Mouse (Mus musculus) left cerebral cortex, adult 18-20 months (tissue): Measurements from ENCODE around the gene Sash1. TPM values are rescaled to one million over a fixed set of nuclear protein-coding genes. Genes with fewer than 3 reads are reported as not detected.

Experiments
- DNase-seq, 2 experiments: peaks; one replicate each; pipeline ENCODE4 v3.0.0; 2021 to 2022; ENCODE audit warnings: low spot score in 2 of 2, mixed read lengths in 1 of 2
- total RNA-seq, 2 experiments: library from RNA; stranded (reverse); gene quantifications; 2 replicates each; pipeline ENCODE4 v1.2.3; 2021

Gene Sash1
- total RNA-seq, 2 experiments from 2014 or later = 44.3 to 53.6 TPM

DNA sequence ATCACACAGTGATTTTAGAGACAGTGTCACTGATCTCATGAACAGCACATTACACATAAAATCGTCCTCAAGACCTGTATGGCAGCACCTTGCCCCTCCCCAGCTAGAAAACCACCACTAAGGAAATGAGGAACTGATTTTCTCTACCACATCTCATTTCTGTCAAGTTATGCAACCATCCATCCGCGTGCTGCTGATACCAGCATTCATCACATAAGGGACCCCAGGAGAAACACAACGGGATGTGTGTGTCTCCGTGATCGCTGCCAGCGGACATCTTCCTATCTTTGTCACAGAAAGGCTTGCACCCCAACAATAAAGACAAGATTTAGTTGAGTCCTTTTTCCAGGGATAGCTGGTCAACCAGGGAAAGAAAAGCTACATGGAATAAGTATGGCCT, 27.2 kb downstream of the Sash1 start:
- DNase-seq = no peak

GRCm38 (mm10) chr10:8856942-8857341, 28.9 kb downstream of the Sash1 start:
- DNase-seq = no peak

DNA sequence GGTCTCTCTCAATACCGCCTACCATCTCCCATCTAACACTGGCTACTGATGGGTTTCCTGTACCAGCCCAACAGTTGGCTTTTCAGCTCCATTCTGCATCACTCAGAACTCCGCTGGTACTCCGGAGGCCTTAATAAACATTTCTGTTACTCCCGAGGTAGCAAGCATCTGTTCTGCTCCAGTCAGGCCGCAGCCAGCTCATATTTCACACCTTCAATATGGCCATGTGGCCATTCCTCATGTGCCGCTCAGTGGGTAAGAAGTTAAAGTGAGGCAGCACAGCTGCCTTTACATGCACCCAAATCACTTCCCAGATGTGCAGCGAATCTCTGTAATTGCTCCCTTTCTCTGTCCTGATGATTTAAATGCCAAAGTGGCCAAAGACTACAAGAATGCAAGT, 32.5 kb downstream of the Sash1 start:
- DNase-seq = no peak

DNA sequence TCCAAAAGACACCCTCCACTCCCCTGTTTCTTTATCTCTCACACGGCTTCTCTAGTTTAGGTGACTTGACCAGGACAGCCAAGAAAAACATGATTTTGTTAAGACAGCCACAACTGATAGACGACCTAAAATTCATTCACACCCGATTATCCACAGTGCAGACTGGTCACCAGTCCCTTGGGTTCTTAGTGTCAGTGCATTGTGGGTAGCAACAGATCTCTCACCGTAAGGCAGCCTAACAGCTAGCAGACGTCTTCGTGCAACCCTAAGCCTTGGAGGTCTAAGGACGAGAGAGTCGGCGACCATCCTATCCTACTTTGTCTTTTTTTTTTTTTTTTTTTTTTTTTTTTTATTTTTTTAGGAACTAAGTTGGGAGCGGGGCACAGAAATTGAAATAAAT, 34.2 kb downstream of the Sash1 start:
- no peak for DNase-seq

GRCm38 (mm10) chr10:8847974-8848373, 37.9 kb downstream of the Sash1 start:
- no peak for DNase-seq

DNA sequence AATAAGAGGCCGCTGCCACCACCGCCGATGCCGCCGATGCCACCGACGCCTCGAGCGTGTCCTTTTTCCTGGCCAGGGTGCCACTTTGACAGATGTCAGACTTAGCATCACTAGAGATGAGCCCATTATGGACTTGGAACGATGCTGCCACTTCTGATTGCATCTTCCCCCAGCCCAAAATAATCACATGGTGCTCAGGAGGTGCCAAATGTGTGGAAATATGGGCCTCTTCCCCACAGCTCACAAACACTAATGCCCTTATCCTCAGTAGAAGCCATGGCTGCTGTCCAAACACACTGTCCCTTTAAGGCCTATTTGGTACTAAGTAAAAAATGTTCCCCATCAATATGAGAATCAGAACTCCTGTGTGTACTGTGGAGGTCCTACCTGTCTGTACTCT, 39.6 kb downstream of the Sash1 start:
- no peak for DNase-seq

DNA sequence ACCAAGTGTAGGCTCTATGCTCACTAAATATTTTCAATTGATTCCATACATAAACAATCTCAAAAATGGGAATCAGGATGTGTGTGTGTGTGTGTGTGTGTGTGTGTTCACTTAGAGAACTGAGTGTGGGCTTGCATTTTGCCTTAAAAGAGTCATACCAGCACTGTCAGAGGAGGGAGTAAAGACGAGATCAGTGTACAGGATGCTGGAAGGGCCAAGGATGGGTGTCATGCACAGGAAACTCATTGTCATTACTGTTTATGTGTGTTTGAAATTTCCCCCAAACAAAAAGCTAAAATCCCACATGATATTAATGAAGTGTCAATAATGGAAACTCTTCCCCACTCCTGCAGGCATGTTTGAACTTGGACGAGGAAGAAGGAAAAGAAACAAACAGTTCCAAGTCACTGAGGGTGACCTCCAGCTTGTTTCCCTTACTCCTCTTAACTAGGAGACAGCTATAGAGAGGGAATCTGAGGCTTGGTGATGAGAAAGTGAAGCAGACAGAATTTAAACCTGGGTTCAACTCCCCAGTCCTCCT, 40.6 kb downstream of the Sash1 start:
- DNase-seq = no peak

GRCm38 (mm10) chr10:8839956-8840355, 45.9 kb downstream of the Sash1 start:
- DNase-seq = no peak

- no peak for DNase-seq
Measured at GRCm38 (mm10) chr10:8833816-8834464, 51.9 kb downstream of the Sash1 start.

DNA sequence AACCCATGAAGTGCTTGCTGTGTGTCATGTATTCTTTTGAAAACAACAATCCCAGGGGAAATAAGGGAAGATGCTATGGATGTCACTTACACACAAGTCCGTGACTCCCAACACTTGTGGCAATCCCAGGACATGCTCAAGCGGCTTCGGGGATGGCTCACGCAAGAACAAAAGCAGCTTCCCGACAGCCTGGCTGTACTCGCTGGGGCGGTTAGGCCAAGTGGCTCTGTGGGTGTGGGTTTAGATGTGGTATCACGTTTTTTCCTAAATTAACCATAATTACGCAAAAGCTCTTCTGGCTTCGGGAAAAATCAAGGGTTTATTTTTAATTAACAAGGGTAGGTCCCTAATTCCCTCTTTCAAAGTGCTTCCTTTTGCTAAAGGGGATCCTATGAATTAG, 59.6 kb downstream of the Sash1 start:
- DNase-seq = no peak

GRCm38 (mm10) chr10:8825874-8826273, 60.0 kb downstream of the Sash1 start:
- DNase-seq = no peak

GRCm38 (mm10) chr10:8818066-8818465, 67.8 kb downstream of the Sash1 start:
- DNase-seq = no peak

DNA sequence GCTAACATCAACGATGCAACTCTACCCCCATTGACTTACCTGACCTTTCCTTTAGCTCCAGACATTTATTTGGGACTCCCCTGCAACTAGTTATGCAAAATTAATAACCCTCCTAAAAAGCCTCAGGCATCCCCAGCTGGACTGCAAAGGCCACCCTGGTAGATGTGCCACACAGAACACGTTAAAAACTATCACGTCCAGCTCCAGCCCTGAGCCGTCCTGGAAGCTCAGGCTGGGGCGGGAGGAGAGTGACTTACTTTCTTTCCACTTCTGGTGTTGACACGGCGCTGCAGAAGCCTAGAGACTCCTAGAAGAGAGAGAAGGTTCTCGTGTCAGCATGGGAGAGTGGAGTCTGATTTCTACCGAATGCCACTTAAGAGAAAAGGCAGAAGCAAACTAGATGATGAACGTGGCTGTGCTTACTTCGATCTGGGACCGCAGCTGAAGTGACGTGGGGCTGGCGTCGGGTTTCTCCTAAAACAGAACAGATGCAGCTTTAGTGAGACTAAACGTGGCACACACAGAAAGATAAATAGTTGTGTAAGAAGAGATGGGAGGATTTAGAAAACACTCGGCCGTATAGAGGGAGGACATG, 71.8 kb downstream of the Sash1 start:
- no peak for DNase-seq

GRCm38 (mm10) chr10:8813259-8813658, 72.6 kb downstream of the Sash1 start:
- no peak for DNase-seq

DNA sequence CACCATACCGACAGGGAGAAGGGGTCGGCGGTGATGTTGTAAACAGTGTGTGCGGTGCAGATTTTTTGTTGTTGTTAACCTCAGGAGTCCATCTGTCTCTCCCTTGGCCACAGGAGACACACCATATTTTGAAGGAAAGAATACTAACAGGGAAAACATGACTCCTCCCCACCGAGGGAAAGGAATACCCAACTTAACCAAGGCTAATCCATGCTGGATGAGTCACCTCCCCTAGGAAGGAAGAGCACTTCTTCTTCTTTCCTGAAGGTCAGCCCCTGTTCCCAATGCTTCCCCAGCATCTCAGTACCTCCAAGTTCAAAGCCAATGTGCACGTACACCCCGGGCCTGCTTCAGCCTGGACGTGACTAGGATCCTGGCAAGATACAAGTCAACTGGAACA, 73.1 kb downstream of the Sash1 start:
- no peak for DNase-seq

- DNase-seq = no peak
Measured at GRCm38 (mm10) chr10:8811261-8812039, 74.4 kb downstream of the Sash1 start.

DNA sequence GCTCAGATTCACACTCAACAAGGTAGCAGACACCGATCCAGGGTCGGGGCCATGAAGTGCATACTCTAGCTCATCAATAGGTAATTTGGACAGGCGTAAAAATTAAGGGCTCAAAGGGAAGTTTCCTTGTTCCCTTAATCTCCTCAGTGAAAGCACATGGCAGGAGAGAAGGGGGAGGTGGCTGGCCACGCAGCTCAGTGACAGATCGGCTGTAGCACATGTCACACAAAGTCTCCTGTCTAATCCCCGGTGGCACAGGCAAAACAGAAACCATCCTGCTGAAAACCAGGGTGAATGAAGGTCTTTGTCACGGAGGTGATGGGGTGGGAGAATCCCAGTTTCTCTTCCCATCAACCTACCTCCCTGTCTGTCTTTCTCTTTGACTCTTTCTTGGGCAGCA, 75.4 kb downstream of the Sash1 start:
- no peak for DNase-seq

GRCm38 (mm10) chr10:8808383-8808782, 77.5 kb downstream of the Sash1 start:
- no peak for DNase-seq

DNA sequence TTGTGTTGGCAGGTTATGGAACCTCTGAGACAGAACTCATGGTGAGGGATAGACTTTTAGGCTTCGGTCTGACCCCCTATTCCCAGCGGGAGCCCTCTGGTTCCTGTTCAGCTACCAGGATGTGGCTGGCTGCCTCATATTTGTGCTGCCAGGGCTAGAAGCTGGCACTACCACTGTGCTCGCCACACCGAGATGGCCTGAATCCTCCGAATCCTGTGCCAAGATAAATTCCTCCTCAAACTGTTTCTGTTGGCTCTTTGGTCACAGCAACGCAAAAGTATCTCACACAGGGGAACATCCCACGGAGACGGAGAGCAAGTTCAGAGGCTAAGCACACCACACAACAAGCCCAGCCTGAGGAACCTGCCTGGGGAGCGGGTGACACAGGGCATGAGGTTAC, 78.3 kb downstream of the Sash1 start:
- no peak for DNase-seq

DNA sequence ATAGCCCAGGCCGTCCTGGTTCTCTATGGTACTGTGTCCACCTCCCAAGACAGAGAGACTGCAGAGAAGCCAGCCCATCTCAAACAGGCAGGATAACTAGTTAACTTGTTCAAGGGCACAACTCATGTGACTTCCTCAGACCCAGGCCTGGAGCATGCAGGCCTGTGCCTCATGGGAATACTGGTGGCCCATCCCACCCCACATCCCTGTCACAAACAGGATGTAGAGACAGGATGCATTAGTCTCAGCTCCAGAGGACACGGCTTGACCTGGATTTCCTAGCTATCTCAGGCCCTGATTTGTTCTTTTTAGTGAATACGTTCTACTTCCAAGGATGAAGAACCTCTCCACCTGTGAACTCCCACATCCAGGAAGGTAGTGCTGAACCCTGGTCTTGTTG, 80.5 kb downstream of the Sash1 start:
- DNase-seq = no peak

DNA sequence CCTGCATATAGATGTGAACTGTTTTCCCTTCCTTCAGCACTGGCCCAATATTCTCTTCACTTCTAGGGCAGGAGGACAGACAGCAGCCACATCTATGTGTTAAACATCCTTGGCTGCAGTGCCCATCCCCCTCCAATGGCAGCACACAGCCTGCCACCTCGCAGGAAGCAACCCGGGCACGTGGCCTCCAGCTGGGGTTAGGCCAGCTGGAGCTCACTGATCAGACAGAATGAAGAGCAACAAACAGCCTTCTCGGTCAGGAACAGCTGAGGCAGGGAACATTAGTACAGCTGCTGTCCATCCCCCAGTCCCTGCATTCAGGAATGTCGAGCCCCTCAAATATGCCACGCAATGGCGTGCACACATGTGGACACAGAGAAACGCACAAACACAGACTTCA, 81.6 kb downstream of the Sash1 start:
- DNase-seq = peak in 1 of 2 experiments; percentile 24

DNA sequence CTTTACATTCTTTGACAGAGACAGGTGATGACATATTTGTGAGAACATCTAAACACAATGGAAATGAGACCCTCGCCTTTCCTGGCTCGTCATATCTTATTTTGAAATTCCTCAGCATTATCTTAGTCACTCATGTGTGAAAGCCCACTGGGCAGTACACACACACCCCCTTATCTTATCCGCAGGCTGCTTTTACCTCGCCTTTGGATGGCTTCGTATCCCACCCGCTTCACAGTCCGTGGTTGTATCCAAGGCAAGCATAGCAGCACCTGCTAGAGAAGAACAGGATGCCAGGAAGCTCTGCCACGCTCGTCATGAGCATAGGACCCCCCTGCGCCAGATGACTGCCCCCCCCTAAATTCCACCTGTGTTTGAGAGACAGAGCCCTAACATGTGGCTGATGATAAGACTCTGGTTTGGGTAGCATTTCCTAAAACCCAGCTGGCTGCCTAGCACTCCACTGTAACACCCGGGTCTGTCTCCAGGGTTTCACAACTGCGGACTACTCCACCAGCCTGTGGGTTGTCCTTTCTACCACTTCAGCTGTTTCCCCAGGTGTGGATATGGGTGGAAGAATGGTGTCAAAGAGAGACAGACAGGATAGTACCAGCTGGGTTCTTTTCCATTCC, 84.0 kb downstream of the Sash1 start:
- no peak for DNase-seq
